Mouse (Mus musculus) liver, embryonic 13.5 days (tissue): ENCODE measurements around the gene Epb41l3. TPM values are rescaled to one million over a fixed set of nuclear protein-coding genes. Genes with fewer than 3 reads are reported as not detected.
"Not testable (repeated sequence)": the region's sequence is repeated elsewhere in the genome, so short reads cannot be mapped to it uniquely, and the experiment has no call there.

Experiments
- ATAC-seq: fragments of 200-750 bp; cut with Nextera tagmentation; 2 replicates; pipeline ENCODE4 v1.8.0; 2017; ENCODE audit warnings: low read depth, mild to moderate bottlenecking, moderate number of reproducible peaks, moderate library complexity
- DNase-seq: peaks from one replicate; pipeline ENCODE4 v3.0.0; 2022
- H3K27ac ChIP-seq: fragments of 300-500 bp; sonication (generic); 2 replicates; pipeline ENCODE4 v1.5.1; 2015; ENCODE audit warnings: moderate library complexity, mild to moderate bottlenecking, inconsistent platforms
- H3K27me3 ChIP-seq: fragments of 300-500 bp; sonication (generic); 2 replicates; pipeline ENCODE4 v1.6.1; 2015; ENCODE audit warnings: mild to moderate bottlenecking, inconsistent platforms
- H3K36me3 ChIP-seq: fragments of 300-500 bp; sonication (generic); 2 replicates; pipeline ENCODE4 v1.6.1; 2015; ENCODE audit warnings: mild to moderate bottlenecking, inconsistent platforms
- H3K4me1 ChIP-seq: fragments of 300-500 bp; sonication (generic); replicated peaks from 2 replicates; pipeline ENCODE4 v1.6.1; 2015; ENCODE audit warnings: inconsistent platforms
- H3K4me2 ChIP-seq: fragments of 300-500 bp; sonication (generic); 2 replicates; pipeline ENCODE4 v1.6.1; 2015; ENCODE audit warnings: inconsistent platforms, mild to moderate bottlenecking, moderate library complexity
- H3K4me3 ChIP-seq: fragments of 300-500 bp; sonication (generic); replicated peaks from 2 replicates; pipeline ENCODE4 v1.5.1; 2015; ENCODE audit warnings: mild to moderate bottlenecking, inconsistent platforms
- H3K9ac ChIP-seq: fragments of 300-500 bp; sonication (generic); 2 replicates; pipeline ENCODE4 v1.6.1; 2015; ENCODE audit warnings: mild to moderate bottlenecking, inconsistent platforms
- H3K9me3 ChIP-seq: fragments of 300-500 bp; sonication (generic); replicated peaks from 2 replicates; pipeline ENCODE4 v1.6.1; 2016; ENCODE audit warnings: inconsistent platforms
- WGBS: fragments of 180-500 bp; shearing (Covaris S2); methylation state at CpG from one replicate; pipeline ENCODE4 v1.1.7; 2015; ENCODE audit not compliant: insufficient replicate concordance; 5-methylcytosine and 5-hydroxymethylcytosine counted together
- polyA plus RNA-seq: library from polyadenylated mRNA; unstranded; fragments of >200 nt; fragmentation: Nextera tagmentation; extraction: Ambion mirVana; gene quantifications from 2 replicates; pipeline ENCODE4 v1.2.1, GENCODE M21; 2015

Epb41l3 gene
- polyA plus RNA-seq, 1 experiment from 2014 or later: 8.1 TPM

DNA sequence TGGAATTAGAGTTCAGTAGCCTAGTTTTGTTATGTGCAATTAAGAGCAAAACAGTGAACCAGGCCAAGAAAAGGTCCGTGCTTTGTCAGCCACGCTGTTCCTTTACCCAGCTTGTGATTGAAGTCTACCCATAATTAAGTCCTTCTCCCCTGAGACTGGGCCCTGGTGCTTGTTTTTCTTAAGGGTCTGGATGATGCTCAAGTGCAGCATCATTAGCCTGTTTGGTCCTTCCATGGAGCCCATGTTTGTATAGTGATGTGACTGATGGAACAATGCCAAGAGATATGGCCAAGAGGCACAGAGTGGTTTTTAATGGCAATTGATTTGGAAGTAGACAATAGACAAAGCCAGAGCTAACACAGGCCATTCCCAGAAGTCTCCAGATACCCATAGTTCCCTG is 36.7 kb downstream of the Epb41l3 start:
- no peaks in the 10 kb centered on the region for H3K9me3 ChIP-seq
- WGBS: 45% methylated on average over 2 of the region's 2 CpGs

GRCm38 (mm10) chr17:69119183-69119582 is 43.7 kb downstream of the Epb41l3 start:
- ATAC-seq (no peak), DNase-seq (no peak)
- H3K27ac ChIP-seq: no peak overlapping the region
- no peaks in the 10 kb centered on the region for H3K36me3 ChIP-seq
- H3K4me3 ChIP-seq: no peak overlapping the region
- H3K4me1 ChIP-seq: 0 out of 2 replicates have a peak, but pooled peaks cover 4% of the 10 kb centered on the region
- H3K27me3 ChIP-seq: peaks cover 18% of the 10 kb centered on the region
- 72% methylated on average over 8 of the region's 8 CpGs for WGBS
- H3K9me3 ChIP-seq: no peaks in the 10 kb centered on the region
- no peak overlapping the region for H3K4me2 ChIP-seq
- H3K9ac ChIP-seq: no peak overlapping the region

More for the DNA sequence above, 36.7 kb downstream of the Epb41l3 start:
- Histone ChIP-seq H3K36me3 (no peaks in the 10 kb centered on the region), H3K4me3 (no peak overlapping the region), H3K27me3 (no peaks in the 10 kb centered on the region), H3K4me2 (no peak overlapping the region), H3K9ac (no peak overlapping the region), H3K27ac (no peak overlapping the region), H3K4me1 (no peaks in the 10 kb centered on the region)
- DNase-seq: no peak
- no peak for ATAC-seq

DNA sequence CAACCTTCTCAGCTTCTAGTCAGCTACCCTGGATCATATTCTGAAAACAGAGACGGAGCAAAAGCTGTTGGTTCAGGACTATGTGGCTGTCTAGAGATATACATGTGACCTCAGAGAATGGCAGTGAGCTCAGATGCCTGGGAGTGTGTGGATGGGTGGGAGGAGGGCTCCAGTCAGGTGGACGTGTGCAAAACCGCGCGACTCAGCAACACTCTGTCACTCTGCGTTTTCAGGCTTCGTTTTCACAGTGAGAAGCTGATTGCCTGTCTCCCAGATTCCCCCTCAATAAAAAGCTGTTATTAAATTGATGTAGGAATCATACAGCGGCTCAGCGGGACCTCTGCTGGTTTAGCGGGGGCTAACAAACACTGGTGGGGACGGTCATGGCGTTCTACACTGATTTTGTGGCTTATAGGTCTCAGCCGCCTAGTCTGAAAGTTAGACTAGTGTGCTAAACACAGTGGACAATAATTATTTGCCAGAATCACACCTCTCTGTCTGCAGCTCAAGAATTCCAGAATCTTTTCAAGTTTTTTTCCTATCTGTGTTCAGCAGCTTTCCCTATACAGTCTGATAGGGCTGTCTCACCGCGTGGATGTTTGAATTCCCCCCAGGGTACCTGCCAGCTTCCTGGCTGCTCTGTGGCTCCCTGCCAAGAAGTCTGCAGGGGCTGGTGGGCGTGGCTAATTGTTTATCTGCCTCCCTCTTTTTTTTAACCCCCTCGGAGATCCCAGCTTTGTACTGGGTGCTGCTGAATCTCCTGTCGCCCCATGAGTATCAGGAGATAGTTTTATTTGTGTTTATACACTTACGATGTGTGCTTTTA is 45.3 kb downstream of the Epb41l3 start:
- H3K9ac ChIP-seq: no peak overlapping the region
- ATAC-seq: no peak

GRCm38 (mm10) chr17:69122403-69122802 is 46.9 kb downstream of the Epb41l3 start:
- not testable (repeated sequence) for H3K4me1 ChIP-seq, H3K4me3 ChIP-seq, H3K36me3 ChIP-seq, ATAC-seq, H3K9me3 ChIP-seq, H3K4me2 ChIP-seq, H3K9ac ChIP-seq, H3K27ac ChIP-seq, DNase-seq
- WGBS: 10% methylated on average over 6 of the region's 6 CpGs
- peaks cover 18% of the 10 kb centered on the region for H3K27me3 ChIP-seq

More for the DNA sequence above, 45.3 kb downstream of the Epb41l3 start:
- Histone ChIP-seq H3K4me1 (0 out of 2 replicates have a peak, but pooled peaks cover 4% of the 10 kb centered on the region), H3K36me3 (no peaks in the 10 kb centered on the region), H3K4me2 (peak overlapping the region; percentile 33), H3K9me3 (no peaks in the 10 kb centered on the region), H3K4me3 (0 out of 2 replicates have a peak overlapping the region, but pooled peaks have one; percentile 6), H3K27ac (no peak overlapping the region), H3K27me3 (peaks cover 18% of the 10 kb centered on the region)
- 9% methylated on average over 19 of the region's 19 CpGs for WGBS
- DNase-seq: no peak

DNA sequence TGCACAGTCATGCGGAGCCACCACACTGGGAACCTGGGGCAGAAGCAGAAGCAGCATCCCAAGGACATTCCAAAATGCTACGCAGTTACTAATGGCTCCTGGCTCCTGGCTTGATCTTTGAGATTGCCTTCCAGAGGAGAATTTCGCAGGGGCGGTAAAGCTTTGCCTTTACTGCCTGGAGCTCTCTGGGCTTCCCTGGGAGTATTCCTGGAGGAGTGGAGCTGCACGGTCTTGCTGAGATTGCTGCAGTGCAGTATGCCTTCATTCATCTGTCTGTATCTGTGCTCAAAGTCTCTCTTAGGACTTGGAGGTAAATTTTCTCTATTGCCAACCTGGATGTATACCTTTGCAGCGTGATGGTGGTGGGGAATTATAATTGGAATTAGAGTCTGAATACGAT is 52.0 kb downstream of the Epb41l3 start:
- WGBS: 64% methylated on average over 7 of the region's 7 CpGs
- Histone ChIP-seq H3K9me3 (no peaks in the 10 kb centered on the region), H3K36me3 (no peaks in the 10 kb centered on the region), H3K9ac (no peak overlapping the region), H3K27me3 (0 out of 2 replicates have a peak, but pooled peaks cover 3% of the 10 kb centered on the region), H3K4me2 (no peak overlapping the region), H3K4me3 (no peak overlapping the region), H3K4me1 (no peaks in the 10 kb centered on the region), H3K27ac (no peak overlapping the region)
- ATAC-seq: no peak
- no peak for DNase-seq

- Histone ChIP-seq H3K36me3 (no peaks in the 10 kb centered on the region), H3K9ac (no peak overlapping the region), H3K4me1 (no peaks in the 10 kb centered on the region), H3K27me3 (no peaks in the 10 kb centered on the region), H3K4me3 (no peak overlapping the region), H3K27ac (no peak overlapping the region), H3K4me2 (no peak overlapping the region), H3K9me3 (no peaks in the 10 kb centered on the region)
- WGBS: 52% methylated on average over 5 of the region's 5 CpGs
- ATAC-seq: no peak
- DNase-seq: no peak
Observed at GRCm38 (mm10) chr17:69127981-69128380, 52.5 kb downstream of the Epb41l3 start.

- no peaks in the 10 kb centered on the region for H3K9me3 ChIP-seq
- DNase-seq (no peak), ATAC-seq (no peak)
- no peaks in the 10 kb centered on the region for H3K27me3 ChIP-seq
- no peak overlapping the region for H3K4me2 ChIP-seq
- no peaks in the 10 kb centered on the region for H3K4me1 ChIP-seq
- H3K36me3 ChIP-seq: no peaks in the 10 kb centered on the region
- WGBS: 56% methylated on average over 6 of the region's 6 CpGs
- no peak overlapping the region for H3K9ac ChIP-seq
- H3K27ac ChIP-seq: no peak overlapping the region
- no peak overlapping the region for H3K4me3 ChIP-seq
Observed at GRCm38 (mm10) chr17:69129434-69129833, 54.0 kb downstream of the Epb41l3 start.

DNA sequence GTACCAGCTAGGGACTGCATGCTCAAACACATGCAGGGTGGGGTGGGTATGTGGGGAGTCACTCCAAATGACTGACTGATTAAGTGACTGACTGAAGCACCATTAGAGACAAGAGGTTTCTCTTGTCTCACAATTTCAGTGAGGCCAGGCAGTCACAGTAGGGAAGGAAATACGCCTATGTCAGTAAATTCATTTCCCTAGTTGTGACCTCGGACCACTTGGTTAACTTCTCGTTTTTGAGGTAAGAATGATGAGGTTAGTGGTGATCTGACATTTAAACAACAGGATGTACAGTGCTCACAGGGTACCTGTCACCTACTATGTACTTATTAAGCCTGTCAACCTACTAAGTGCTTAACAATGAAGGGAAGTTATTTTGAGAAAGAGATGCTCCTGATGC is 67.5 kb downstream of the Epb41l3 start:
- no peak overlapping the region for H3K27ac ChIP-seq
- 14% methylated on average over 3 of the region's 3 CpGs for WGBS
- no peak overlapping the region for H3K4me2 ChIP-seq
- H3K27me3 ChIP-seq: no peaks in the 10 kb centered on the region
- H3K9me3 ChIP-seq: no peaks in the 10 kb centered on the region
- ATAC-seq (no peak), DNase-seq (no peak)
- H3K4me1 ChIP-seq: no peaks in the 10 kb centered on the region
- no peaks in the 10 kb centered on the region for H3K36me3 ChIP-seq
- no peak overlapping the region for H3K9ac ChIP-seq
- H3K4me3 ChIP-seq: no peak overlapping the region

DNA sequence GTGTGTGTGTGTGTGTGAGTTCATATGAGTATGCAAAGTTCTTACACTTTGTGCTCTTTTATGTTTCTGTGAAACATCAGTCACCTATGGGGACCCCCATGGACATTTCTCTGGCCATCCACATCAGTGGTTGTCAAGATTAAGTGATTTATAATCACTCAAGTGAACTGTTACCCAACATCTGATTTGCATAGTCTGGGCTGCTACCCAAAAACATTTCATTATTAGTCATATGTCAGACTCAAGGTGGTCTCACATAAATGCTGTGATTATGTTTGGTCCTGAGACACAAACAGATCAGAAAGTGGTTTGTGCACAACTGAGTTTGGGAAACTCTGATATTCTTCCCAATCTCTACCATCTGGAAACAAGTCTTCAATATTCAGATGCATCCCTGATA is 75.3 kb downstream of the Epb41l3 start:
- Histone ChIP-seq H3K4me3 (no peak overlapping the region), H3K27ac (no peak overlapping the region), H3K27me3 (peaks cover 3% of the 10 kb centered on the region), H3K4me2 (no peak overlapping the region), H3K9me3 (no peaks in the 10 kb centered on the region), H3K9ac (no peak overlapping the region), H3K4me1 (no peaks in the 10 kb centered on the region), H3K36me3 (no peaks in the 10 kb centered on the region)
- DNase-seq: no peak
- no peak for ATAC-seq

DNA sequence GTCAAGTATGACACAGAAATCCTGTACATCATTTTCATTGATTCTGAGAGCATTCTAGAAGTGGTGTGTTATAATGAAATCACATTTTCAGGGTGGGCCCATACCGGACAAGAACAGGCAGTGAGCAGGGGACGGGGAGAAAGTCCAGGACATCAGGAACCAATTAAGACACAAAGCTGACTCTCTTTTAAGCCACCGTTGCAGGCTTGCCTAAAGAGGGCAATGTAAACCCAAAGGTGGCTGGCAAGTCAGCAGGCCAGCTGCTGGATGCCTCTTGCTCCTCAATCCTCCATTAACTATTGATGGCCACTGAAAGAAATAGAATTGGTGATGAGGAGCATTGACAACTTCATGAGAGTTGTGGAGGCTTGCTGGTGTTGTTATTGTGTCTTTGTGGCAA is 75.8 kb downstream of the Epb41l3 start:
- no peak overlapping the region for H3K4me2 ChIP-seq
- DNase-seq: no peak
- H3K4me1 ChIP-seq: no peaks in the 10 kb centered on the region
- H3K4me3 ChIP-seq: no peak overlapping the region
- H3K27ac ChIP-seq: no peak overlapping the region
- ATAC-seq: no peak
- H3K9ac ChIP-seq: no peak overlapping the region
- no peaks in the 10 kb centered on the region for H3K36me3 ChIP-seq
- H3K27me3 ChIP-seq: peaks cover 7% of the 10 kb centered on the region
- no peaks in the 10 kb centered on the region for H3K9me3 ChIP-seq
- WGBS: 27% methylated on average over 3 of the region's 3 CpGs

- Histone ChIP-seq H3K4me1 (no peaks in the 10 kb centered on the region), H3K27me3 (peaks cover 32% of the 10 kb centered on the region), H3K9me3 (no peaks in the 10 kb centered on the region), H3K4me2 (no peak overlapping the region), H3K9ac (no peak overlapping the region), H3K27ac (no peak overlapping the region), H3K4me3 (no peak overlapping the region), H3K36me3 (no peaks in the 10 kb centered on the region)
- DNase-seq (no peak), ATAC-seq (no peak)
- 60% methylated on average over 8 of the region's 8 CpGs for WGBS
Observed at GRCm38 (mm10) chr17:69155034-69155433, 79.6 kb downstream of the Epb41l3 start.

DNA sequence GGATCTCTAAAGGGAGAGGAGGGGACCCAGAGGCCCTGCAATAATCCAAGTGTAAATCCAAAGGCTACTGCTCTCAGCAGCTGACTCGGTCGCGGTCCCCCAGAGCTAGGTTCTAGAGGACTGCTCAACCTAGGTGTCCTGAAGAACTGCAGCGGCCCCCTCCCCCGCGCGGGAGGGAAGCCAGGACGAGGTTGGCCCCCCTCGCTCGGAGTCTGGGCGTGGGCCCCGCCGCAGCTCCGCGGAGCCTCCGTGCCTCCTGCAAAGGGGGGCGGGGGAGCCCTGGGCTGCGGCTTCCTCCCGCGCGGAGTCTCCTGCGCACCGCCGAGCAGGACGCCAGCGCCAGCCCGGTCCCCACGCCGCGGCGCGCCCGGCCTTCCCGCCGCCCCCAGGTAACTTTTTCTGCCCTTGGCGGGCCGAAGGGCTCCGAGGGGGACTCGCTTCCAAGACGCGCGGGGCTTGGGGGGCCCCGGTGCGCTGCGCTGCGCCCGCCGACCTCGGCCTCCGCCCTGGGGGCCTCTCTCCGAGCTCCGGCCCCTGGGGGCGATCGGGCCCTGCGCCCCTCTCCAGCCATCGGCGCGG is 81.1 kb downstream of the Epb41l3 start:
- no peaks in the 10 kb centered on the region for H3K4me1 ChIP-seq
- peak overlapping the region; percentile 61 for H3K4me3 ChIP-seq
- no peaks in the 10 kb centered on the region for H3K36me3 ChIP-seq
- H3K27ac ChIP-seq: no peak overlapping the region
- H3K9me3 ChIP-seq: no peaks in the 10 kb centered on the region
- peak overlapping the region; percentile 64 for H3K4me2 ChIP-seq
- 2% methylated on average over 35 of the region's 58 CpGs for WGBS
- ATAC-seq (no peak), DNase-seq (no peak)
- peak overlapping the region; percentile 57 for H3K9ac ChIP-seq
- H3K27me3 ChIP-seq: peaks cover 32% of the 10 kb centered on the region
